Mouse (Mus musculus): Measurements from ENCODE around the gene Grid1.

DNA sequence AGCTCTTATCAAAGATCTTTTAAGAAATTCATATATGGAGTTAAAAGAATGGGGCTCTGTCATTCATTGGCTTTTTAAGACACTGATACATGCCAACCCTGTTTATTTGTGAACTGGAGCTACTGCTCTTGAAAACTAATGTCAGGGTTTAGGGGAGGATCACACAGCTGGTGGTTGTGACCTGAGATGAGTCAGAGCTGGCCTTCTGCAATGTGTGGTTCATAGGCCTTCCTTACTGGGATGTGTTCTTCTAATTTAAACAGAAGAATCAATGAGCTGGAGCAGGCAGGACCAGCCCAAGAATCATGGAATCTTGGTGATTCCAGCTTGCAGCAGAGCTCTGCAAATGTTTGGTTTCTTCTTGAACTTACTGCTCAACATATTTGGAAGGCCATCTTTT is 359.2 kb downstream of the Grid1 start:
- TF ChIP-seq CTCF (IDR thresholded peaks at IDR 0.05; ENCODE audit: extremely low read depth, insufficient read length, insufficient replicate concordance, low read depth, low read length) (no peak), POLR2A (IDR thresholded peaks at IDR 0.05; ENCODE audit: low read depth, low read length) (no peak)
